Mouse (Mus musculus) heart, postnatal 14 days (tissue): ENCODE data around the gene Ccdc121. TPM values are rescaled to one million over a fixed set of nuclear protein-coding genes. Genes with fewer than 3 reads are reported as not detected.
"Not testable (repeated sequence)": the region's sequence is repeated elsewhere in the genome, so short reads cannot be mapped to it uniquely, and the experiment has no call there.

Experiments
- DNase-seq, 2 experiments: peaks; one replicate each; pipeline ENCODE4 v3.0.0; 2021 to 2022
- intact Hi-C: fragments of 180-260 bp; cut with DNase I; formaldehyde crosslinking; loops from one replicate; pipeline ENCODE4 v1.15.1; 2025
- total RNA-seq, 2 experiments: library from RNA; stranded (reverse); gene quantifications; 2 replicates each; pipeline ENCODE4 v1.2.3; 2021

Ccdc121 gene
- total RNA-seq, 2 experiments from 2014 or later = not detected

DNA sequence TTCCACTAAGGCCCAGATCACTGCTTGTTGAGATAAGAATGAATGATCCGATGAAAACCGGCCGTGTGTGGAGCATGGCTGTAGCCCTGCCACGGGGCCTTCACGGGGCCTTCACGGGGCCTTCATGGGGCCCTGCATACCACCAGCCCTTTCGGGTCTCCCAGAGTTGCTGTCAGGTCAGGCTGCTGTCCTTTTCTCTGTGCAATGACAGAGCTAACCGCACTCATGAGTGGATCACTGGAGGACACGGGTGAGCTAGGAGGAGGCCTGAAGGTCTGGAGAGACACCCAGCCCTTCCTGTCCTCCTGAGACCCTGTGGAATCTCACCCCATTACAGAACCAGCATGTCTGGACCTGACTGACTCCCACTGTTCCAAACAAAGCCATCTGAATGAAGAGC, 6.8 kb upstream of the Ccdc121 start:
- intact Hi-C loops = no loop called here
- DNase-seq = no peak

DNA sequence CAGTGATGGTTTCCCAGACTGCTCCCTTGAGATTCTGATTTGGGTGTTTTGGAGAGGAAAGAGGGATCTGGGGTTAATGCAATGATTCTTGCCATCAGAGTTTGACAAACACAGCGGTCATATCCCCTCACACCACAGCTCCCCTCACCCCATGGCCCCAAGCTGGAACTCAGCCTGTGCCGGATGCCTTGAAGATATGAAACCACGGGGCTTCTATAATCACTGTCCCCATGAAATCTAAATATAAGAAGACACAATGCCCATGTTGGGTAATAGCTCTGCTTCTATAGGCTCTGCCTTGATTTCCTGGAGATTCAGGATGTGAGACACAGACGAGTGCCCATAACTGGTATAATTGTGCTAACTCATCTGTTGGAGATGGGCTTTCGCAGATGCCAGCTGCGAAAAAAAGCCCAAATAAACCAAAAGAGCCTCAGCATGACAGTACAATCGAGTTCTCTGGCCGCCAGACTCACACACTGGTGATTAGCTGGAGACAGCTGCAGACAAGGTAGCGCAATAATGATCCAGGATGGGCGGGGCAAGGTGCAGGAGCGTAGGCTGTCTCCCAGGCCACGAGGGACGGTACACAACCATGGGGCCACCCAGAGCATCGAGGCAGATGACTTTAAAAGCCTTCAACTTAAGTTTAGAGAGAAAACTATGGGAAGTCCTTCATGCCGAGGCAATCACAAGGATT, 1.3 kb upstream of the Ccdc121 start:
- no peak for DNase-seq
- intact Hi-C loops = no loop called here

DNA sequence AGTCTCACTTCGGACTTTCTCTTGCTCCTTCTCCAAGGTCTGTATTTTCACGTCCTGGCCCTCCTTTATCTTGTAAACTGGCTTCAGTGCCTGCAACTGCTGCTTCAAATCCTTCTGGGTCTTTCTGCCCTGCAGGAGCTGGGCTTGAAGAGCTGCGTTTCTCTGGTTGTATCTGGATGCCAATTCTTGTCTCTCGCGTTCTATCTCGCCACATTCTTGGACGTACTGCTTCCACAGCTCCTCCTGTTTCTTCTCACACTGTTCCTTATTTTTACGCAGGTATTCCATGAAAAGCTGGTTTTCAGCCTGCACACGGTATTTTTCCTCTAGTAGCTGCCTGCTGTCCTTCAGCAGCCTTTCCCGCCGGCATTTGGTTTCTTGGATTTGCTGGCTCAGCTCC, 396 bp downstream of the Ccdc121 start:
- intact Hi-C loops, DNase-seq: not testable (repeated sequence)

GRCm38 (mm10) chr1:181505367-181505766, 5.9 kb downstream of the Ccdc121 start:
- intact Hi-C loops = no loop called here
- DNase-seq = no peak

DNA sequence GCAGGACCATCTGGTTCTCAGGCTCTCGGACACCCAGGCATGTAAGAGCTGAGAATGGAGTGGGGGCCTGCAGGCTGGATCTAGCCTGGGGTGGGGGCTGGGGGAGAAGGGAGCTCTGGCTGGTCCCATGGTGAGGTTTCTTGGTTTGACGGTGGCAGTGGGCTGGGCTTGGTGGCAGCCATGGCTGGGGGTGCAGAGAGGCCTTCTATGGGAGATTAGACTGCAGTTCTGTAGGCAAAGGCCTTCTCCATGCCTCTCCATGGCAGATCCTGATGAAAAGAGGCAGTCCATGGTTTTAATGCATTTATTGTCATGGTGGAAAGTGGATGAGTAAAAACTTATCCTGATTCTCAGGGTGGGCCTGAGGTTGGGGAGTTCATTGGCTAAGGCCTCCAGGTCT, 7.8 kb downstream of the Ccdc121 start:
- no peak for DNase-seq
- intact Hi-C loops = no loop called here

GRCm38 (mm10) chr1:181484696-181485095, 26.6 kb downstream of the Ccdc121 start:
- no peak for DNase-seq
- intact Hi-C loops = no loop called here

DNA sequence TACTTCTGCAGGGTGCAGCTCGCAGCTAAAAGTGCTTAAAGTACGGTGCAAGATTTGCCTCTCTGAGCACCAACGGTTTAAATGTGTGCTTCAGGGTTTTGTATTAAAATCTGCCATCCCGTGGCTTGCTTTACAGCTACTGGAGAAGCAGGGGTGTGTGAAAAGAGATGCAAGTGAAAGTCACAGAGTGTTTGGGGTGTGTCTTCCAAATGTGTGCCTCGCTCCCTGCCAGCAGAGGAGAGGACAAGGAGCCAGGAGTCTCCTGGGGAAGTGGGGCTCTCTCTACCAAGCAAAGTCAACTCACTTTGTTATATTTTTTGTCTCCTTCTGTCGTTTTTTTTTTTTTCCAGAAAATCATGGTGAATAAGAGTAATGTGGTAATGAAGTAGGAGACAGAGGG, 34.7 kb downstream of the Ccdc121 start:
- DNase-seq = no peak
- intact Hi-C loops = no loop called here

DNA sequence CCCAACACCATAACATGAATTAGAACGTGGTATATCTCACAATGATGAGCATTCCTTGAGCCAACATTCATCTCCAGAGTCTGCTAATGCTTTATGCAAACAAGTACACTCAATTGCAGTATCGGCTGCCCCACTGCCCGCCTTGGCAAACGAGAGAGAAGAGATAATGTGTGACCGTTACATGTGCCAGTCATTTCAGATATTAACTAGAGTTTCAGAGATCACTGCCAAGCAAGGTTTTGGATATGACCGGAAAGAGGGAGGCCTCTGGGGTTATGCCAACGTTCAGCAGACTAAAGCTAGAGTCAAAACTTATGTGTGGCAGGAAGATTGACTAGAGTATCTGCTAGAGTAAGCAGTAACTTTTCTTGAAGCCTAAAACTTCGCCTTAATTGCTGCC, 35.1 kb downstream of the Ccdc121 start:
- intact Hi-C loops = no loop called here
- DNase-seq = peak; percentile 17 to 25

GRCm38 (mm10) chr1:181469415-181469814, 41.8 kb downstream of the Ccdc121 start:
- intact Hi-C loops = no loop called here

GRCm38 (mm10) chr1:181467321-181467670, 44.0 kb downstream of the Ccdc121 start:
- DNase-seq = no peak
- intact Hi-C loops = no loop called here

More at GRCm38 (mm10) chr1:181469415-181469814, 41.8 kb downstream of the Ccdc121 start:
- no peak for DNase-seq

GRCm38 (mm10) chr1:181466601-181467320, 44.5 kb downstream of the Ccdc121 start:
- DNase-seq = peak; percentile 12 to 16
- intact Hi-C loops = no loop called here

DNA sequence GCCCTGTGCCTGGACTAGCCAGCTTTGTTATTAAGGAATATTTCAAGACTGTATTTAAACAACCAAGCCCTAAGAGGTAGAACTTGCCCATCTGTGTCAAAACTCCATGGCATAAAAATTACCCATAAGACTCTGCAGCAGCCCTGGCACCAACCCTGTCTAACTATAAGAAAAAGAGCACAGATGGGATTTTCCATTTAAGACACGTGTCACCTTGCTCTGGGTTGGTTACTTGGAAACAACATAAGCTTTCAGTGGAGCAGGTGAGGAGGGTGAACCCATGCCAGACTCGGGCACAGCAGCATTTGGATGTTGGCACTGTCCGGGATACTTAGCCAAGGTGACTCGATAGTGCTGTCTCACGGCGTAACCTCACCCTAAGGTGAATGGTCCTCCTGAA, 45.2 kb downstream of the Ccdc121 start:
- intact Hi-C loops = no loop called here
- no peak for DNase-seq

GRCm38 (mm10) chr1:181465027-181465426, 46.2 kb downstream of the Ccdc121 start:
- intact Hi-C loops = no loop called here
- peak; percentile 11 to 29 for DNase-seq

- no peak for DNase-seq
- intact Hi-C loops = loop anchor here (5.0 kb wide), 1 partner anchor 84 kb away; no protein-coding TSS in a partner anchor
Measured at GRCm38 (mm10) chr1:181462906-181463179, 48.4 kb downstream of the Ccdc121 start.

GRCm38 (mm10) chr1:181462051-181462905, 49.0 kb downstream of the Ccdc121 start:
- no peak for DNase-seq
- intact Hi-C loops = loop anchor here (5.0 kb wide), 1 partner anchor 85 kb away; no protein-coding TSS in a partner anchor

- peak; percentile 40 to 41 for DNase-seq
- intact Hi-C loops = loop anchor here (5.0 kb wide), 1 partner anchor 86 kb away; no protein-coding TSS in a partner anchor
Measured at GRCm38 (mm10) chr1:181461484-181461883, 49.8 kb downstream of the Ccdc121 start.

GRCm38 (mm10) chr1:181460283-181460682, 51.0 kb downstream of the Ccdc121 start:
- DNase-seq = no peak
- intact Hi-C loops = loop anchor here (5.0 kb wide), 1 partner anchor 87 kb away; no protein-coding TSS in a partner anchor
